Mouse (Mus musculus) CH12.LX (cell line): ENCODE measurements around the gene Nav1.

Experiments used
- CTCF ChIP-seq, 2 experiments: IDR thresholded peaks in 1 of 2; conservative IDR thresholded peaks in 1 of 2; 2 replicates each; pipeline ENCODE4 v1.5.1; 2011 to 2012; ENCODE audit warnings: low read depth in 2 of 2, low read length in 2 of 2, improper control_type of control experiment in 1 of 2, inconsistent platforms in 1 of 2, mild to moderate bottlenecking in 1 of 2, moderate library complexity in 1 of 2
- EP300 ChIP-seq: IDR thresholded peaks from 2 replicates; pipeline ENCODE4 v1.6.1; 2011; ENCODE audit warnings: low read length, improper control_type of control experiment
- ETS1 ChIP-seq: conservative IDR thresholded peaks from 2 replicates; pipeline ENCODE4 v1.6.1; 2012; ENCODE audit warnings: low read depth, mild to moderate bottlenecking, inconsistent platforms, low read length, improper control_type of control experiment, moderate library complexity
- NELFE ChIP-seq: IDR thresholded peaks from 2 replicates; pipeline ENCODE4 v1.6.1; 2011; ENCODE audit warnings: low read depth, low read length, improper control_type of control experiment
- POLR2A ChIP-seq: IDR thresholded peaks from 2 replicates; pipeline ENCODE4 v1.6.1; 2011; ENCODE audit warnings: low read depth, mild to moderate bottlenecking, improper control_type of control experiment, low read length
- USF1 ChIP-seq: IDR thresholded peaks from 2 replicates; pipeline ENCODE4 v1.6.1; 2014; ENCODE audit warnings: low read depth, mild to moderate bottlenecking, inconsistent platforms, low read length, improper control_type of control experiment

DNA sequence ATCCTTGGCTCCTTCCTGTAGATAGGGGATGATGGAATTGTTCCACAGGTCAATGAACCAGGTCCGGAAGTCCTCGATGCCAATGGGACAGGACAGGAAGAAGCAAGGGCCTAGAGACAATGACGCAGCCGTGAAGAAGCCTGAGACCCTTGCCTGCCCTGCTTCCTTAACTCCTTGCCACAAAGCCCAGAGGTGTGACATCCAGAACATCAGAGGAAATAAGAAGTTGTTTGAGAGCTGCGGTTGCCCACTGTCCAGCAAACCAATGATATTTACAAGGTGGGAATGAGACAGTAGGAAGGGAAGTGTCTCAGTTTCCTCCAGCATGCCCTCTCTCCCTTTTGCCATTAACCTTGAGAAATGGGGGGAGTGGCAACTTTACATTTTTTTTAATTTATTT, 158.2 kb downstream of the Nav1 start:
- no peak for TF ChIP-seq CTCF (conservative IDR thresholded peaks at IDR 0.05 in 1 of 2, IDR thresholded peaks at IDR 0.05 in 1 of 2; ENCODE audit: low read depth in 2 of 2, low read length in 2 of 2)
- TF ChIP-seq POLR2A, result no peak
- no peak for TF ChIP-seq EP300
- no peak for TF ChIP-seq ETS1
- TF ChIP-seq NELFE, result no peak
- no peak for TF ChIP-seq USF1
